7 mouse cellular contexts compared by ENCODE assay signal in genomic region chr7:108950312-108950761, GRCm38 (mm10). TPM values are rescaled to one million over a fixed set of nuclear protein-coding genes. Genes with fewer than 3 reads are reported as not detected.
A peak's percentile ranks its signal among the peaks of the same experiment; 100 is the strongest.
DNase-seq lines count a peak whose midpoint lies in the region; ATAC-seq lines count a peak whose summit lies in the region.

Gene Tub (plus strand): TSS chr7:108950338.

- peaks cover 9% of the 10 kb centered on the region; the same call in 1 of the 2 replicates for H3K27me3 ChIP-seq in hindbrain, embryonic 15.5 days

- H3K36me3 ChIP-seq in hindbrain, embryonic 15.5 days = no peaks in the 10 kb centered on the region

- peaks cover 23% of the 10 kb centered on the region for H3K4me1 ChIP-seq in hindbrain, embryonic 15.5 days (replicated peaks)

- H3K4me2 ChIP-seq in hindbrain, embryonic 15.5 days = peak within 1 kb of the TSS; percentile 85

- H3K9ac ChIP-seq in hindbrain, embryonic 15.5 days = peak within 1 kb of the TSS; percentile 72

- peak; percentile 87 for ATAC-seq in hindbrain, embryonic 15.5 days (ENCODE audit: low FRiP score, low read depth)

- peak; percentile 53 for DNase-seq in T-cell, adult 2 months (ENCODE audit: low spot score)
- DNase-seq in cerebellum, adult 11-12 months = peak; percentile 78
- DNase-seq in forelimb bud, embryonic 11.5 days (ENCODE audit: low read depth, low spot score) = peak; percentile 82
- peak; percentile 77 to 86 for DNase-seq in left cerebral cortex, adult 18-20 months (ENCODE audit: low spot score in 2 of 2)
- DNase-seq in lung, postnatal 36 days = peak; percentile 51
- peak; percentile 82 to 89 for DNase-seq in right cerebral cortex, adult 2 months (ENCODE audit: low spot score in 2 of 2)

- H3K27ac ChIP-seq in hindbrain, embryonic 15.5 days (replicated peaks) = peak within 1 kb of the TSS; percentile 85

- H3K4me3 ChIP-seq in hindbrain, embryonic 15.5 days = peak within 1 kb of the TSS; percentile 69

- no peaks in the 10 kb centered on the region for H3K9me3 ChIP-seq in hindbrain, embryonic 15.5 days

- WGBS in hindbrain, embryonic 15.5 days = under 1% methylated on average over 44 of the region's 44 CpGs

RNA-seq across cellular contexts. Expression of gene Tub, which starts in this region (rescaled TPM):
- 45.8 and 51.4 TPM in 2 replicates for polyA plus RNA-seq in hindbrain, embryonic 15.5 days (2015; fragmentation: Nextera tagmentation; extraction: Ambion mirVana)
- total RNA-seq in left cerebral cortex, adult 18-20 months (2021) = 100 to 1,000 TPM; 128 to 137 TPM

Comparison
In these comparisons a context has a peak if more than half of its experiments do, and no peak if none do; other contexts are left out.
1. Peak in every context shown above with its lines: DNase-seq, ATAC-seq, H3K4me3 ChIP-seq and H3K27ac ChIP-seq.